Comparison of ENCODE assay signal across 9 mouse cellular contexts in genomic region chr2:173272354-173272900, GRCm38 (mm10). TPM values are rescaled to one million over a fixed set of nuclear protein-coding genes. Genes with fewer than 3 reads are reported as not detected.
DNase-seq lines count a peak whose midpoint lies in the region; ATAC-seq lines count a peak whose summit lies in the region.
"Had no signal": no experiment of that assay in that cellular context is flagged by ENCODE, and none has a peak within 500 bp of the region (broad histone marks: within the 10 kb centered on the region; RNA-seq: fewer than 3 reads in every experiment).

No protein-coding gene starts in this region.

- no peaks in the 10 kb centered on the region for H3K27me3 ChIP-seq in heart, embryonic 13.5 days (replicated peaks)
- H3K27me3 ChIP-seq in limb, embryonic 13.5 days: no peaks in the 10 kb centered on the region
- peaks cover 77% of the 10 kb centered on the region for H3K27me3 ChIP-seq in midbrain, embryonic 10.5 days (ENCODE audit: low read depth, poor library complexity, severe bottlenecking)

- H3K9ac ChIP-seq in heart, embryonic 13.5 days: peak overlapping the region; percentile 29; the same call in 1 of the 2 replicates
- H3K9ac ChIP-seq in limb, embryonic 13.5 days: peak overlapping the region; percentile 45

- H3K4me1 ChIP-seq in heart, embryonic 13.5 days: peaks cover 81% of the 10 kb centered on the region
- peaks cover 72% of the 10 kb centered on the region for H3K4me1 ChIP-seq in limb, embryonic 13.5 days
- peaks cover 66% of the 10 kb centered on the region for H3K4me1 ChIP-seq in midbrain, embryonic 10.5 days

- no peaks in the 10 kb centered on the region; the same call in 1 of the 2 replicates for H3K36me3 ChIP-seq in heart, embryonic 13.5 days
- H3K36me3 ChIP-seq in limb, embryonic 13.5 days: peaks cover 5% of the 10 kb centered on the region; the same call in 1 of the 2 replicates
- H3K36me3 ChIP-seq in midbrain, embryonic 10.5 days: no peaks in the 10 kb centered on the region

- no peak for ATAC-seq in heart, embryonic 13.5 days (ENCODE audit: extremely low read depth, insufficient number of reproducible peaks, low FRiP score, low TSS enrichment)
- no peak for ATAC-seq in limb, embryonic 13.5 days (ENCODE audit: low FRiP score, low read depth)
- no peak for ATAC-seq in megakaryocyte progenitor cell, adult 5-6 weeks (replicated peaks; ENCODE audit: poor library complexity)

- no peak for DNase-seq in heart, postnatal 4 days
- peak; percentile 46 to 48 for DNase-seq in urinary bladder, adult 18-20 months (ENCODE audit: low spot score in 2 of 2)
- no peak for DNase-seq in urinary bladder, postnatal 4 days (ENCODE audit: low spot score in 2 of 2)
- DNase-seq in midbrain, embryonic 10.5 days (ENCODE audit: low spot score): no peak
- DNase-seq: cerebellum, adult 9-10 months; midbrain, embryonic 14.5 days had no signal

- H3K4me2 ChIP-seq in heart, embryonic 13.5 days: peak overlapping the region; percentile 84
- peak overlapping the region; percentile 92 for H3K4me2 ChIP-seq in limb, embryonic 13.5 days (replicated peaks)

- H3K4me3 ChIP-seq in heart, embryonic 13.5 days: peak overlapping the region; percentile 7; the same call in 1 of the 2 replicates
- H3K4me3 ChIP-seq in limb, embryonic 13.5 days: peak overlapping the region; percentile 12; the same call in 1 of the 2 replicates
- H3K4me3 ChIP-seq in midbrain, embryonic 10.5 days: no peak overlapping the region

- WGBS in heart, embryonic 13.5 days: 65% methylated on average over 11 of the region's 11 CpGs
- WGBS in limb, embryonic 13.5 days: 74% methylated on average over 11 of the region's 11 CpGs
- WGBS in midbrain, embryonic 10.5 days: 78% methylated on average over 11 of the region's 11 CpGs

- no peak overlapping the region for H3K27ac ChIP-seq in heart, embryonic 13.5 days (replicated peaks)
- H3K27ac ChIP-seq in limb, embryonic 13.5 days: no peak overlapping the region
- no peak overlapping the region for H3K27ac ChIP-seq in midbrain, embryonic 10.5 days (replicated peaks)

- no peaks in the 10 kb centered on the region for H3K9me3 ChIP-seq in heart, embryonic 13.5 days
- H3K9me3 ChIP-seq in limb, embryonic 13.5 days: no peaks in the 10 kb centered on the region
- no peaks in the 10 kb centered on the region for H3K9me3 ChIP-seq in midbrain, embryonic 10.5 days (replicated peaks)

RNA-seq across cellular contexts. Expression of gene Pmepa1, which starts 3.9 kb away (rescaled TPM):
- polyA plus RNA-seq in heart, embryonic 13.5 days (2015; fragmentation: Nextera tagmentation; extraction: Ambion mirVana): 3.4 TPM in 2 replicates
- total RNA-seq in heart, postnatal 4 days (2021): 10 to 100 TPM; 53.5 to 57.3 TPM
- 5.6 and 6.0 TPM in 2 replicates for polyA plus RNA-seq in limb, embryonic 13.5 days (2015; fragmentation: Nextera tagmentation; extraction: Ambion mirVana)
- 0.17 and 0.32 TPM in 2 replicates for total RNA-seq in megakaryocyte progenitor cell, adult 5-6 weeks (2015)
- total RNA-seq in megakaryocyte progenitor cell, adult 5-6 weeks (2017): 0.12 and 0.24 TPM in 2 replicates
- polyA plus RNA-seq in midbrain, embryonic 10.5 days (2016; fragmentation: Nextera tagmentation; extraction: Ambion mirVana): 1.2 and 2.0 TPM in 2 replicates

RNA-seq across cellular contexts. Expression of gene Zbp1, which starts 53.7 kb away (rescaled TPM):
- polyA plus RNA-seq in heart, embryonic 13.5 days (2015; fragmentation: Nextera tagmentation; extraction: Ambion mirVana): 0.33 and 0.57 TPM in 2 replicates
- total RNA-seq in heart, postnatal 4 days (2021): under 1 TPM in 1 of 2 experiments, not detected in 1; 0.14 TPM
- polyA plus RNA-seq in limb, embryonic 13.5 days (2015; fragmentation: Nextera tagmentation; extraction: Ambion mirVana): 0.43 and 0.45 TPM in 2 replicates
- 2.0 and 5.3 TPM in 2 replicates for total RNA-seq in megakaryocyte progenitor cell, adult 5-6 weeks (2015)
- 2.5 and 2.9 TPM in 2 replicates for total RNA-seq in megakaryocyte progenitor cell, adult 5-6 weeks (2017)
- 0.28 and 0.43 TPM in 2 replicates for polyA plus RNA-seq in midbrain, embryonic 10.5 days (2016; fragmentation: Nextera tagmentation; extraction: Ambion mirVana)

Comparison
In these comparisons a context has a peak if more than half of its experiments do, and no peak if none do; other contexts are left out.
1. DNase-seq: peak in urinary bladder, adult 18-20 months (2 of 2); none in heart, postnatal 4 days (single experiment), urinary bladder, postnatal 4 days (0 of 2) and midbrain, embryonic 10.5 days (single experiment).